Mouse (Mus musculus) MEL (cell line): ENCODE measurements at regions not wholly inside any gene's neighbourhood (a gene's known extent, or its start where the extent isn't known, plus 50 kb on each side); places are given as distances from the start of the nearest gene placed in this dataset.

Experiments used
- DNase-seq: peaks from one replicate; pipeline ENCODE4 v3.0.0; 2011; ENCODE audit warnings: low read depth, low spot score
- H3K27ac ChIP-seq: 2 replicates; pipeline ENCODE4 v1.5.1; 2012; ENCODE audit warnings: low read depth, mild to moderate bottlenecking, control low read depth, low read length, moderate library complexity; ENCODE audit not compliant: control insufficient read depth
- H3K27me3 ChIP-seq, 2 experiments: fragments of 150-350 bp in 1 of 2; sonication (generic) in 1 of 2; 2 replicates each; pipeline ENCODE4 v1.6.1; 2012; ENCODE audit warnings: low read length in 2 of 2, mild to moderate bottlenecking in 2 of 2, improper control_type of control experiment in 1 of 2, moderate library complexity in 1 of 2; ENCODE audit not compliant: insufficient read depth in 2 of 2, control insufficient read depth in 1 of 2
- H3K36me3 ChIP-seq, 2 experiments: 2 replicates each; pipeline ENCODE4 v1.6.1; 2012 to 2014; ENCODE audit warnings: low read length in 2 of 2, improper control_type of control experiment in 1 of 2, inconsistent platforms in 1 of 2, mild to moderate bottlenecking in 1 of 2; ENCODE audit not compliant: insufficient read depth in 2 of 2, control insufficient read depth in 1 of 2
- H3K4me1 ChIP-seq, 2 experiments: fragments of 150-350 bp in 1 of 2; sonication (generic) in 1 of 2; 2 replicates each; pipeline ENCODE4 v1.6.1; 2012; ENCODE audit warnings: low read length in 2 of 2, improper control_type of control experiment in 1 of 2, mild to moderate bottlenecking in 1 of 2; ENCODE audit not compliant: insufficient read depth in 2 of 2, control insufficient read depth in 1 of 2
- H3K4me3 ChIP-seq, 2 experiments: fragments of 150-350 bp in 1 of 2; sonication (generic) in 1 of 2; 2 replicates each; pipeline ENCODE4 v1.5.1; 2012; ENCODE audit warnings: low read depth in 2 of 2, low read length in 2 of 2, mild to moderate bottlenecking in 2 of 2, moderate library complexity in 2 of 2, control low read depth in 1 of 2, improper control_type of control experiment in 1 of 2; ENCODE audit not compliant: control insufficient read depth in 1 of 2, insufficient read depth in 1 of 2
- H3K79me2 ChIP-seq: 2 replicates; pipeline ENCODE4 v1.6.1; 2012; ENCODE audit warnings: mild to moderate bottlenecking, low read length, moderate library complexity; ENCODE audit not compliant: control insufficient read depth, poor library complexity, insufficient read depth
- H3K9ac ChIP-seq: 2 replicates; pipeline ENCODE4 v1.6.1; 2012; ENCODE audit warnings: low read depth, mild to moderate bottlenecking, control low read depth, low read length, moderate library complexity; ENCODE audit not compliant: control insufficient read depth, poor library complexity, severe bottlenecking
- H3K9me3 ChIP-seq: fragments of 150-350 bp; sonication (generic); replicated peaks from 2 replicates; pipeline ENCODE4 v1.6.1; 2012; ENCODE audit warnings: mild to moderate bottlenecking, low read length, improper control_type of control experiment, moderate library complexity; ENCODE audit not compliant: insufficient read depth
- BHLHE40 ChIP-seq: IDR thresholded peaks from 2 replicates; pipeline ENCODE4 v1.6.1; 2012; ENCODE audit warnings: low read depth, mild to moderate bottlenecking, inconsistent platforms, low read length, improper control_type of control experiment, borderline replicate concordance
- CHD1 ChIP-seq: IDR thresholded peaks from 2 replicates; pipeline ENCODE4 v1.6.1; 2012; ENCODE audit warnings: low read depth, mild to moderate bottlenecking, inconsistent platforms, low read length, improper control_type of control experiment
- E2F4 ChIP-seq: IDR thresholded peaks from 2 replicates; pipeline ENCODE4 v1.6.1; 2011; ENCODE audit warnings: low read depth, low read length, improper control_type of control experiment, borderline replicate concordance
- GABPA ChIP-seq: IDR thresholded peaks from 2 replicates; pipeline ENCODE4 v1.6.1; 2012; ENCODE audit warnings: low read depth, mild to moderate bottlenecking, inconsistent platforms, low read length, improper control_type of control experiment, moderate library complexity
- GATA1 ChIP-seq: IDR thresholded peaks from 2 replicates; pipeline ENCODE4 v1.6.1; 2011; ENCODE audit warnings: low read depth, low read length, improper control_type of control experiment
- HCFC1 ChIP-seq: IDR thresholded peaks from 2 replicates; pipeline ENCODE4 v1.6.1; 2012; ENCODE audit warnings: low read depth, mild to moderate bottlenecking, inconsistent platforms, low read length, improper control_type of control experiment, moderate library complexity
- KAT2A ChIP-seq: conservative IDR thresholded peaks from 2 replicates; pipeline ENCODE4 v1.6.1; 2012; ENCODE audit warnings: low read depth, low read length, improper control_type of control experiment, inconsistent platforms
- MAFK ChIP-seq: IDR thresholded peaks from 2 replicates; pipeline ENCODE4 v1.6.1; 2011; ENCODE audit warnings: low read depth, mild to moderate bottlenecking, low read length, improper control_type of control experiment, borderline replicate concordance
- MAX ChIP-seq: IDR thresholded peaks from 2 replicates; pipeline ENCODE4 v1.6.1; 2011; ENCODE audit warnings: low read length, improper control_type of control experiment
- MXI1 ChIP-seq: IDR thresholded peaks from 2 replicates; pipeline ENCODE4 v1.6.1; 2011; ENCODE audit warnings: mild to moderate bottlenecking, low read depth, low read length, improper control_type of control experiment
- MYB ChIP-seq: IDR thresholded peaks from 2 replicates; pipeline ENCODE4 v1.6.1; 2011; ENCODE audit warnings: mild to moderate bottlenecking, low read depth, low read length, improper control_type of control experiment
- MYC ChIP-seq: IDR thresholded peaks from 2 replicates; pipeline ENCODE4 v1.6.1; 2011; ENCODE audit warnings: low read depth, mild to moderate bottlenecking, low read length, improper control_type of control experiment, moderate library complexity
- NRF1 ChIP-seq: IDR thresholded peaks from 2 replicates; pipeline ENCODE4 v1.6.1; 2014; ENCODE audit warnings: low read depth, mild to moderate bottlenecking, inconsistent platforms, low read length, improper control_type of control experiment, moderate library complexity; ENCODE audit not compliant: poor library complexity, insufficient read depth, severe bottlenecking
- POLR2A ChIP-seq, 2 experiments: IDR thresholded peaks; 2 replicates each; pipeline ENCODE4 v1.6.1; 2011 to 2012; ENCODE audit warnings: low read length in 2 of 2, mild to moderate bottlenecking in 2 of 2, control low read depth in 1 of 2, improper control_type of control experiment in 1 of 2, low read depth in 1 of 2, moderate library complexity in 1 of 2; ENCODE audit not compliant: control insufficient read depth in 1 of 2, insufficient read depth in 1 of 2, poor library complexity in 1 of 2
- RAD21 ChIP-seq: IDR thresholded peaks from 2 replicates; pipeline ENCODE4 v1.6.1; 2011; ENCODE audit warnings: mild to moderate bottlenecking, low read depth, low read length, improper control_type of control experiment
- RCOR1 ChIP-seq: IDR thresholded peaks from 2 replicates; pipeline ENCODE4 v1.6.1; 2012; ENCODE audit warnings: low read depth, mild to moderate bottlenecking, inconsistent platforms, low read length, improper control_type of control experiment
- SIN3A ChIP-seq: IDR thresholded peaks from 2 replicates; pipeline ENCODE4 v1.6.1; 2012; ENCODE audit warnings: low read length, improper control_type of control experiment, inconsistent platforms
- SMC3 ChIP-seq: IDR thresholded peaks from 2 replicates; pipeline ENCODE4 v1.6.1; 2011; ENCODE audit warnings: low read depth, low read length, improper control_type of control experiment
- TBP ChIP-seq: IDR thresholded peaks from 2 replicates; pipeline ENCODE4 v1.8.0; 2011; ENCODE audit warnings: low read depth, low read length, improper control_type of control experiment
- USF2 ChIP-seq, 2 experiments: IDR thresholded peaks; 2 replicates each; pipeline ENCODE4 v1.6.1; 2011 to 2012; ENCODE audit warnings: improper control_type of control experiment in 2 of 2, low read length in 2 of 2, borderline replicate concordance in 1 of 2, inconsistent platforms in 1 of 2, low read depth in 1 of 2, mild to moderate bottlenecking in 1 of 2; ENCODE audit not compliant: insufficient read depth in 1 of 2
- ZC3H11A ChIP-seq: IDR thresholded peaks from 2 replicates; pipeline ENCODE4 v1.6.1; 2012; ENCODE audit warnings: low read depth, mild to moderate bottlenecking, inconsistent platforms, low read length, improper control_type of control experiment
- ZKSCAN1 ChIP-seq: IDR thresholded peaks from 2 replicates; pipeline ENCODE4 v1.6.1; 2012; ENCODE audit warnings: low read depth, mild to moderate bottlenecking, inconsistent platforms, low read length, improper control_type of control experiment, moderate library complexity
- ZMIZ1 ChIP-seq: IDR thresholded peaks from 2 replicates; pipeline ENCODE4 v1.6.1; 2012; ENCODE audit warnings: low read depth, mild to moderate bottlenecking, inconsistent platforms, low read length, improper control_type of control experiment, moderate library complexity

GRCm38 (mm10) chr13:58735577-58735976 is 70.8 kb upstream of the Ntrk2 start:
- DNase-seq = no peak
- Histone ChIP-seq H3K36me3 (no peaks in the 10 kb centered on the region; a peak in 1 of 4 replicates), H3K79me2 (no peaks in the 10 kb centered on the region), H3K9ac (no peak overlapping the region), H3K9me3 (no peaks in the 10 kb centered on the region)
- TF ChIP-seq USF2 (IDR thresholded peaks at IDR 0.05; ENCODE audit: borderline replicate concordance in 1 of 2, insufficient read depth in 1 of 2, low read depth in 1 of 2, low read length in 2 of 2) = no peak
- TF ChIP-seq HCFC1 = no peak
- no peak for TF ChIP-seq ZKSCAN1
- no peak for TF ChIP-seq SIN3A
- no peak for TF ChIP-seq CHD1
- TF ChIP-seq ZC3H11A = no peak
- TF ChIP-seq MXI1 = no peak
- TF ChIP-seq KAT2A = no peak
- no peak for TF ChIP-seq POLR2A (IDR thresholded peaks at IDR 0.05; ENCODE audit: control insufficient read depth in 1 of 2, insufficient read depth in 1 of 2, low read depth in 1 of 2, low read length in 2 of 2, poor library complexity in 1 of 2)
- no peak for TF ChIP-seq BHLHE40
- no peak for TF ChIP-seq GABPA
- TF ChIP-seq MYC = no peak
- TF ChIP-seq MAX = no peak
- no peak for TF ChIP-seq MAFK
- no peak for TF ChIP-seq E2F4
- no peak for TF ChIP-seq MYB
- no peak for TF ChIP-seq ZMIZ1
- TF ChIP-seq SMC3 = no peak
- no peak for TF ChIP-seq NRF1
- TF ChIP-seq, all 39 proteins: peak for 0
- Histone ChIP-seq H3K4me3 (no peak overlapping the region), H3K27me3 (no peaks in the 10 kb centered on the region), H3K27ac (no peak overlapping the region), H3K4me1 (peaks cover 2 to 8% of the 10 kb centered on the region in 2 experiments; a peak in 2 of 4 replicates)

GRCm38 (mm10) chr13:58740731-58741130 is 65.6 kb upstream of the Ntrk2 start:
- no peaks in the 10 kb centered on the region; a peak in 1 of 4 replicates for H3K27me3 ChIP-seq
- TF ChIP-seq HCFC1 (no peak), SIN3A (no peak), GATA1 (no peak), RCOR1 (no peak), ZC3H11A (no peak), MXI1 (no peak), RAD21 (no peak), ZKSCAN1 (no peak), CHD1 (no peak), SMC3 (no peak), TBP (no peak)
- TF ChIP-seq, all 39 proteins: peak for 0
- H3K9me3 ChIP-seq = no peaks in the 10 kb centered on the region
- DNase-seq = no peak
- H3K27ac ChIP-seq = no peak overlapping the region
- no peak overlapping the region for H3K9ac ChIP-seq
- no peak overlapping the region for H3K4me3 ChIP-seq
- no peaks in the 10 kb centered on the region for H3K4me1 ChIP-seq
- H3K36me3 ChIP-seq = no peaks in the 10 kb centered on the region
- no peaks in the 10 kb centered on the region for H3K79me2 ChIP-seq
